Mouse (Mus musculus): ENCODE results near the gene Wdsub1.

Wdsub1 gene

DNA sequence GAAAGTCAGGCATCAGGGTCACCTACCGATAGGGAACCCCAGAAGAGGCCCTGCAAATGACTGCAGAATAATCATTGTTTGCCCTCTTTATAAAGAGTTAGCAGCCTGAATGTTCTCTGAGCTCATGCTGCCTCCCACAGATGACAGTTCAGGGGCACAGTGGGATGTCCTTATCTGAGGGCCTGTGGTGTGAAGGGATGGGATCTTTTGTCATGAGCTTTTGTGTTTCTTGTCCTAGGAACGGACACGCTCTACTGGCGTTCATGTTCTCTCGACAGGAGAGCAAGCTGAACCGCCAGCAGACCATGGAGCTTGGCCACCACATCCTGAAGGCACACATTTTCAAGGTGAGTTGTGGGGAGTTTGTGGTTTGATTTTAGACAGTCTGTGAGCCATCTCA lies 76.4 kb downstream of the Wdsub1 start:
- peak; percentile 54 for DNase-seq (ENCODE audit: low read depth, low spot score)

- no peak for DNase-seq (ENCODE audit: low read depth, low spot score)
Observed at GRCm38 (mm10) chr2:59805595-59805994, 76.8 kb downstream of the Wdsub1 start.

DNA sequence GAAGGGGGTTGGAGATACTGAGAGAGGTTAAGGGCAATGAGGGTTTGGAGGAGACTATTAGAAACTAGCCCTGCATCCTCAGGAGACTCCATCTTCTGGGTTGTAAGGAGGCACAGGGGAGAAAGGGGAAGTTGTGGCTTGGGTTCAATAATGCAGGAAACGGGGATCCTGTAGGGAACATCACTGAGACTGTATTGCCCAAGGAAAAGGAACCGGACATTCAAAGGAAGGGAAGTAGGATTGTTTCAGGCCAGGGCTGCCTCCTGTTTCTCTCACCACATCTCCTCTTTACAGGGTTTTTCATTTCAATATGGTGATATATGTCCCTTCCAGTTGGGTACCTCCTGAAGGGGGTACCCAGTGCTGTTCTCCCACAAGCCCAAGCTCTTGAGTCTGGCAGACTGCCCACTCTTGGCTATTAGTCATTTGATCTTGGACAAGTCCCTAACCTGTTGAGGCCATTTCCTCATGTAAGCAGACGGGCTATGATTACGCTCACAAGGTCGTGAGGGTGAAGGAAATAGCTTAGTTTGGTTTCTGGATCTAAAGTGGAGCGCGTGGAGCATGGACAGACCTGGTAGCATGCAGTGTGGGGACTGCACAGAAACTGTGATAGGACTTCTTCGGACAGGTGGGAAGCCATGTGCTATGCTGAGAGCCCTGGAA lies 79.5 kb downstream of the Wdsub1 start:
- no peak for DNase-seq (ENCODE audit: low read depth, low spot score)

Measured in R1 (cell line).